ENCODE assay signal across 22 mouse cellular contexts in genomic region chr9:56973960-56974524, GRCm38 (mm10).
"Had no signal": no experiment of that assay in that cellular context is flagged by ENCODE, and none has a peak within 500 bp of the region (broad histone marks: within the 10 kb centered on the region; RNA-seq: fewer than 3 reads in every experiment).

No protein-coding gene starts in this region.

- DNase-seq: gastrocnemius, postnatal 14 days; gastrocnemius, postnatal 36 days; heart, postnatal 10 days; kidney, adult 11 months; kidney, adult 2 months; kidney, adult 9 months; kidney, postnatal 14 days; kidney, postnatal 36 days; layer of hippocampus, adult 9-11 months; layer of hippocampus, postnatal 36 days; left cerebral cortex, postnatal 4 days had no signal

- ATAC-seq: hindbrain, postnatal 0 days; intestine, embryonic 16.5 days; liver, embryonic 12.5 days had no signal

- H3K4me2 ChIP-seq: heart, embryonic 11.5 days; hindbrain, embryonic 13.5 days; hindbrain, embryonic 15.5 days; kidney, embryonic 15.5 days; limb, embryonic 13.5 days; limb, embryonic 15.5 days; liver, embryonic 12.5 days had no signal

- H3K9me3 ChIP-seq: hindbrain, embryonic 13.5 days; hindbrain, embryonic 15.5 days; kidney, embryonic 15.5 days; limb, embryonic 13.5 days; limb, embryonic 15.5 days; liver, embryonic 12.5 days had no signal

- H3K27me3 ChIP-seq: hindbrain, embryonic 13.5 days; hindbrain, embryonic 15.5 days; kidney, embryonic 15.5 days; limb, embryonic 13.5 days; limb, embryonic 15.5 days; liver, embryonic 12.5 days had no signal

- H3K4me3 ChIP-seq: heart, adult 2 months; hindbrain, embryonic 13.5 days; hindbrain, embryonic 15.5 days; kidney, embryonic 15.5 days; limb, embryonic 13.5 days; limb, embryonic 15.5 days; liver, embryonic 12.5 days had no signal

- H3K4me1 ChIP-seq: hindbrain, embryonic 13.5 days; hindbrain, embryonic 15.5 days; kidney, embryonic 15.5 days; limb, embryonic 13.5 days; limb, embryonic 15.5 days had no signal

- H3K27ac ChIP-seq: heart, adult 2 months; hindbrain, embryonic 13.5 days; hindbrain, embryonic 15.5 days; hindbrain, postnatal 0 days; kidney, embryonic 15.5 days; kidney, postnatal 0 days; limb, embryonic 13.5 days; limb, embryonic 15.5 days; liver, embryonic 12.5 days had no signal

- H3K9ac ChIP-seq: hindbrain, embryonic 13.5 days; hindbrain, embryonic 15.5 days; kidney, embryonic 15.5 days; limb, embryonic 13.5 days; limb, embryonic 15.5 days; liver, embryonic 12.5 days had no signal
